Mouse (Mus musculus): ENCODE data around the gene Rab36. TPM values are rescaled to one million over a fixed set of nuclear protein-coding genes. Genes with fewer than 3 reads are reported as not detected.
A peak's percentile ranks its signal among the peaks of the same experiment; 100 is the strongest.

Rab36 gene
- total RNA-seq, 1 experiment from 2014 or later, result 21.8 TPM

GRCm38 (mm10) chr10:75045831-75046230 lies 9.0 kb downstream of the Rab36 start:
- no peak for DNase-seq

- no peak for DNase-seq
These were observed 11.9 kb downstream of the Rab36 start for GRCm38 (mm10) chr10:75048711-75049110.

- no peak for DNase-seq
These were observed 14.7 kb downstream of the Rab36 start for GRCm38 (mm10) chr10:75051364-75052074.

GRCm38 (mm10) chr10:75052902-75053301 lies 16.0 kb downstream of the Rab36 start:
- no peak for DNase-seq

- DNase-seq, result no peak
These were observed 16.8 kb downstream of the Rab36 start for GRCm38 (mm10) chr10:75053655-75054054.

GRCm38 (mm10) chr10:75054125-75054524 lies 17.3 kb downstream of the Rab36 start:
- peak; percentile 66 for DNase-seq

- no peak for DNase-seq
These were observed 18.8 kb downstream of the Rab36 start for GRCm38 (mm10) chr10:75055672-75056071.

- no peak for DNase-seq
These were observed 19.4 kb downstream of the Rab36 start for GRCm38 (mm10) chr10:75056255-75056654.

- DNase-seq, result no peak
These were observed 21.5 kb downstream of the Rab36 start for GRCm38 (mm10) chr10:75058336-75058735.

GRCm38 (mm10) chr10:75058761-75059395 lies 22.0 kb downstream of the Rab36 start:
- DNase-seq, result no peak

- peak; percentile 69 for DNase-seq
These were observed 22.5 kb downstream of the Rab36 start for GRCm38 (mm10) chr10:75059396-75059795.

GRCm38 (mm10) chr10:75060217-75060842 lies 23.5 kb downstream of the Rab36 start, which contains the start of gene Bcr:
TSS of gene Bcr (plus strand) at chr10:75060592.
- peak; percentile 90 for DNase-seq

GRCm38 (mm10) chr10:75060843-75061235 lies 24.0 kb downstream of the Rab36 start:
- peak; percentile 26 for DNase-seq

- peak; percentile 34 for DNase-seq
These were observed 24.7 kb downstream of the Rab36 start for GRCm38 (mm10) chr10:75061341-75062188.

GRCm38 (mm10) chr10:75062189-75062561 lies 25.3 kb downstream of the Rab36 start:
- DNase-seq, result no peak

- DNase-seq, result no peak
These were observed 25.8 kb downstream of the Rab36 start for GRCm38 (mm10) chr10:75062621-75063020.

GRCm38 (mm10) chr10:75063301-75063965 lies 26.6 kb downstream of the Rab36 start:
- DNase-seq, result peak; percentile 26

- no peak for DNase-seq
These were observed 28.8 kb downstream of the Rab36 start for GRCm38 (mm10) chr10:75065691-75066090.

- no peak for DNase-seq
These were observed 30.6 kb downstream of the Rab36 start for GRCm38 (mm10) chr10:75067446-75067845.

- no peak for DNase-seq
These were observed 31.2 kb downstream of the Rab36 start for GRCm38 (mm10) chr10:75068086-75068485.

GRCm38 (mm10) chr10:75068624-75069328 lies 31.9 kb downstream of the Rab36 start:
- DNase-seq, result no peak
